ENCODE assay signal across 22 mouse cellular contexts in genomic region chr7:88056438-88056837, GRCm38 (mm10).
DNase-seq lines count a peak whose midpoint lies in the region; ATAC-seq lines count a peak whose summit lies in the region.
"Had no signal": no experiment of that assay in that cellular context is flagged by ENCODE, and none has a peak within 500 bp of the region (broad histone marks: within the 10 kb centered on the region; RNA-seq: fewer than 3 reads in every experiment).

No protein-coding gene starts in this region.

- 22% methylated on average over 2 of the region's 2 CpGs for WGBS in hindbrain, embryonic 10.5 days
- 38% methylated on average over 2 of the region's 2 CpGs for WGBS in hindbrain, embryonic 16.5 days

- no peak overlapping the region for H3K9ac ChIP-seq in hindbrain, embryonic 16.5 days (ENCODE audit: low read depth, low read length)
- H3K9ac ChIP-seq: embryonic facial prominence, embryonic 13.5 days; forebrain, postnatal 0 days; heart, embryonic 13.5 days; hindbrain, embryonic 13.5 days; intestine, embryonic 15.5 days had no signal

- no peak overlapping the region for H3K4me3 ChIP-seq in hindbrain, embryonic 10.5 days
- no peak overlapping the region for H3K4me3 ChIP-seq in hindbrain, embryonic 16.5 days (ENCODE audit: low read length)
- H3K4me3 ChIP-seq: embryonic facial prominence, embryonic 13.5 days; gastrocnemius, adult 2 months; heart, embryonic 13.5 days; hindbrain, embryonic 13.5 days; intestine, embryonic 15.5 days had no signal

- H3K4me1 ChIP-seq in hindbrain, embryonic 10.5 days (replicated peaks): no peaks in the 10 kb centered on the region
- no peaks in the 10 kb centered on the region for H3K4me1 ChIP-seq in hindbrain, embryonic 16.5 days (ENCODE audit: control insufficient read depth, insufficient read depth, low read depth, low read length)
- H3K4me1 ChIP-seq: embryonic facial prominence, embryonic 13.5 days; heart, embryonic 13.5 days; hindbrain, embryonic 13.5 days; intestine, embryonic 15.5 days had no signal

- ATAC-seq in hindbrain, embryonic 16.5 days: no peak
- ATAC-seq in megakaryocyte progenitor cell, adult 5-6 weeks (replicated peaks; ENCODE audit: poor library complexity): no peak
- ATAC-seq: forebrain, postnatal 0 days; intestine, embryonic 15.5 days had no signal

- peak; percentile 10 for DNase-seq in hindbrain, embryonic 10.5 days (ENCODE audit: low spot score)
- DNase-seq in brain, adult 2 months (ENCODE audit: low read depth, low spot score): peak; percentile 10
- DNase-seq in embryo, embryonic 10.5 days (ENCODE audit: low spot score): peak; percentile 36
- peak; percentile 2 for DNase-seq in retina, embryonic 14.5 days (ENCODE audit: low spot score)
- DNase-seq in adrenal gland, adult 2 months: no peak
- DNase-seq: adrenal gland, postnatal 10 days; cerebellum, adult 18-20 months; cerebellum, adult 9-11 months; cerebellum, postnatal 36 days; forebrain, postnatal 0 days; gastrocnemius, adult 2 months; gastrocnemius, postnatal 25 days; heart, adult 11 months; heart, postnatal 4 days; kidney, adult 18-20 months had no signal

- H3K4me2 ChIP-seq in hindbrain, embryonic 16.5 days (ENCODE audit: low read length): no peak overlapping the region
- H3K4me2 ChIP-seq: embryonic facial prominence, embryonic 13.5 days; heart, embryonic 13.5 days; hindbrain, embryonic 13.5 days; intestine, embryonic 15.5 days had no signal

- H3K9me3 ChIP-seq in hindbrain, embryonic 10.5 days: no peaks in the 10 kb centered on the region
- H3K9me3 ChIP-seq in hindbrain, embryonic 16.5 days (ENCODE audit: control insufficient read depth, low read length): no peaks in the 10 kb centered on the region
- H3K9me3 ChIP-seq: embryonic facial prominence, embryonic 13.5 days; heart, embryonic 13.5 days; hindbrain, embryonic 13.5 days; intestine, embryonic 15.5 days had no signal

- no peak overlapping the region for H3K27ac ChIP-seq in hindbrain, embryonic 10.5 days
- H3K27ac ChIP-seq in hindbrain, embryonic 16.5 days (ENCODE audit: low read depth, low read length): no peak overlapping the region
- H3K27ac ChIP-seq: embryonic facial prominence, embryonic 13.5 days; gastrocnemius, adult 2 months; heart, embryonic 13.5 days; hindbrain, embryonic 13.5 days; intestine, embryonic 15.5 days had no signal

- H3K27me3 ChIP-seq in hindbrain, embryonic 10.5 days (ENCODE audit: insufficient read depth, poor library complexity, severe bottlenecking): no peaks in the 10 kb centered on the region
- H3K27me3 ChIP-seq in hindbrain, embryonic 16.5 days (replicated peaks; ENCODE audit: control insufficient read depth, insufficient read depth, low read length): no peaks in the 10 kb centered on the region
- H3K27me3 ChIP-seq: CH12.LX; embryonic facial prominence, embryonic 13.5 days; heart, embryonic 13.5 days; hindbrain, embryonic 13.5 days; intestine, embryonic 15.5 days had no signal

- no peaks in the 10 kb centered on the region for H3K36me3 ChIP-seq in hindbrain, embryonic 10.5 days
- H3K36me3 ChIP-seq in hindbrain, embryonic 16.5 days (ENCODE audit: control insufficient read depth, insufficient read depth, low read length): no peaks in the 10 kb centered on the region
- H3K36me3 ChIP-seq: embryonic facial prominence, embryonic 13.5 days; heart, embryonic 13.5 days; hindbrain, embryonic 13.5 days; intestine, embryonic 15.5 days had no signal
